Mouse (Mus musculus) lung, embryonic 16.5 days (tissue): Measurements from ENCODE around the gene Aldh1b1. TPM values are rescaled to one million over a fixed set of nuclear protein-coding genes. Genes with fewer than 3 reads are reported as not detected.

Experiments
- ATAC-seq: fragments of 200-750 bp; cut with Nextera tagmentation; 2 replicates; pipeline ENCODE4 v1.8.0; 2017; ENCODE audit warnings: low read depth, mild to moderate bottlenecking, moderate library complexity
- H3K27ac ChIP-seq: fragments of 300-500 bp; sonication (generic); 2 replicates; pipeline ENCODE4 v1.5.1; 2014; ENCODE audit warnings: mild to moderate bottlenecking, control low read depth, low read length
- H3K27me3 ChIP-seq: fragments of 300-500 bp; sonication (generic); 2 replicates; pipeline ENCODE4 v1.6.1; 2014; ENCODE audit warnings: low read depth, low read length, mixed read lengths; ENCODE audit not compliant: control insufficient read depth, insufficient read depth
- H3K36me3 ChIP-seq: fragments of 300-500 bp; sonication (generic); 2 replicates; pipeline ENCODE4 v1.6.1; 2014; ENCODE audit warnings: low read length; ENCODE audit not compliant: control insufficient read depth, insufficient read depth
- H3K4me1 ChIP-seq: fragments of 300-500 bp; sonication (generic); replicated peaks from 2 replicates; pipeline ENCODE4 v1.6.1; 2014; ENCODE audit warnings: low read length, mixed read lengths; ENCODE audit not compliant: control insufficient read depth, insufficient read depth
- H3K4me2 ChIP-seq: fragments of 300-500 bp; sonication (generic); 2 replicates; pipeline ENCODE4 v1.6.1; 2014; ENCODE audit warnings: low read depth, low read length, control low read depth
- H3K4me3 ChIP-seq: fragments of 300-500 bp; sonication (generic); 2 replicates; pipeline ENCODE4 v1.5.1; 2014; ENCODE audit warnings: mild to moderate bottlenecking, low read length, control low read depth
- H3K9ac ChIP-seq: fragments of 300-500 bp; sonication (generic); 2 replicates; pipeline ENCODE4 v1.6.1; 2014; ENCODE audit warnings: low read length, control low read depth
- H3K9me3 ChIP-seq: fragments of 300-500 bp; sonication (generic); 2 replicates; pipeline ENCODE4 v1.6.1; 2016; ENCODE audit warnings: low read length; ENCODE audit not compliant: control insufficient read depth
- WGBS: fragments of 180-500 bp; shearing (Covaris S2); extraction: QIAGEN DNeasy Blood & Tissue Kit; methylation state at CpG from one replicate; pipeline ENCODE4 v1.1.7; 2014; 5-methylcytosine and 5-hydroxymethylcytosine counted together
- polyA plus RNA-seq: library from polyadenylated mRNA; unstranded; fragments of >200 nt; fragmentation: Nextera tagmentation; extraction: Ambion mirVana; gene quantifications from 2 replicates; pipeline ENCODE4 v1.2.1, GENCODE M21; 2015

Aldh1b1 gene
- polyA plus RNA-seq, 1 experiment from 2014 or later: 10.3 TPM

GRCm38 (mm10) chr4:45819208-45819931 lies 20.5 kb downstream of the Aldh1b1 start:
- peak; percentile 86 for ATAC-seq
- H3K9ac ChIP-seq: peak overlapping the region; percentile 54
- peak overlapping the region; percentile 32 for H3K27ac ChIP-seq
- H3K4me1 ChIP-seq: peaks cover 19% of the 10 kb centered on the region
- 5% methylated on average over 17 of the region's 17 CpGs for WGBS
- H3K27me3 ChIP-seq: peaks cover 10% of the 10 kb centered on the region
- no peaks in the 10 kb centered on the region for H3K36me3 ChIP-seq
- no peaks in the 10 kb centered on the region for H3K9me3 ChIP-seq
- H3K4me3 ChIP-seq: peak overlapping the region; percentile 42
- peak overlapping the region; percentile 71 for H3K4me2 ChIP-seq

DNA sequence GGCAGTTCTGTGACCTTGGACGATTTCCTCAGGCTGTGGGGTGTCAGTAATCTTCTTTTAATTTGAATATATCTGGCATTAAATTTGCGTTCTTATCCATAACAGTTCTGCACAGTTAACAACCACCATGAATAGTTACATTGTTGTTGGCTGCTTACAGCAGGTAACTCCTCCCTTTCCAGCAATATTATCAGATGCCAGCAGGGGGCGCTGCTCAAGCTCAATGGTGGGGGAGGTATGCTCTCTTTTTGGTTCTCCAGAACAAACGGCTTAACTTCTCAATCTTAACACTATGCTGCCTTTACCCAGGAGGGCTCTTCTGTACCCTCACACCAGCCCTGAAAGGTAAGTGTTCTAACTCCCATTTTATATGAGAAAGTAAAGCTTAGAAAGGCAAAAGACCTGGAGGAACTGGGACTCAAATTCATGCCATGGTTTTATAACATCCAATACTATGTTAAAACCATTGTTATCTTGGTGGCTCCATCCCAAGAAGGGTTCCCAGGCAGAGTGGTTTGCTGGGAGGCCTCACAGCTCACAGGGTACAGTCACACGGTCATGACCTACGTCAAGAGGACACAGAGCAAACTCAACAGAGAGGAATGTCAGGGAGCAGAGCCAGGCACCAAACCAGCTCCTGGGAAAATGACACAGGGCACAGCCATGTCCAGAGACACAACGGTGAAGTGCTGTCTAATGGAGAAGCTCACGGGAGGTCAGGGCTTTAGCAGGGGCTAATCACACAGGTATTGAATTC lies 21.4 kb downstream of the Aldh1b1 start:
- WGBS: 27% methylated on average over 8 of the region's 8 CpGs
- no peak overlapping the region for H3K9ac ChIP-seq

GRCm38 (mm10) chr4:45821995-45822394 lies 23.2 kb downstream of the Aldh1b1 start:
- H3K27me3 ChIP-seq: peaks cover 34% of the 10 kb centered on the region
- no peak overlapping the region for H3K9ac ChIP-seq
- WGBS: 47% methylated on average over 3 of the region's 3 CpGs
- no peak for ATAC-seq
- H3K36me3 ChIP-seq: no peaks in the 10 kb centered on the region
- H3K4me2 ChIP-seq: no peak overlapping the region
- no peak overlapping the region for H3K27ac ChIP-seq
- H3K4me3 ChIP-seq: no peak overlapping the region
- no peaks in the 10 kb centered on the region for H3K9me3 ChIP-seq
- H3K4me1 ChIP-seq: peaks cover 23% of the 10 kb centered on the region

More for the DNA sequence above, 21.4 kb downstream of the Aldh1b1 start:
- no peak overlapping the region for H3K4me3 ChIP-seq
- H3K27ac ChIP-seq: no peak overlapping the region
- peaks cover 19% of the 10 kb centered on the region for H3K4me1 ChIP-seq
- no peaks in the 10 kb centered on the region for H3K9me3 ChIP-seq
- ATAC-seq: 0 out of 2 replicates have a peak, but pooled peaks have one; percentile 32
- peak overlapping the region; percentile 71 for H3K4me2 ChIP-seq
- H3K27me3 ChIP-seq: peaks cover 19% of the 10 kb centered on the region
- no peaks in the 10 kb centered on the region for H3K36me3 ChIP-seq

- H3K4me2 ChIP-seq: no peak overlapping the region
- H3K4me3 ChIP-seq: no peak overlapping the region
- no peaks in the 10 kb centered on the region for H3K9me3 ChIP-seq
- H3K27ac ChIP-seq: no peak overlapping the region
- no peaks in the 10 kb centered on the region for H3K36me3 ChIP-seq
- ATAC-seq: no peak
- 43% methylated on average over 11 of the region's 11 CpGs for WGBS
- H3K27me3 ChIP-seq: peaks cover 44% of the 10 kb centered on the region
- H3K9ac ChIP-seq: no peak overlapping the region
- peaks cover 23% of the 10 kb centered on the region for H3K4me1 ChIP-seq
Measured at GRCm38 (mm10) chr4:45822781-45823575, 24.2 kb downstream of the Aldh1b1 start.

- no peak overlapping the region for H3K9ac ChIP-seq
- no peak overlapping the region for H3K4me2 ChIP-seq
- no peaks in the 10 kb centered on the region for H3K9me3 ChIP-seq
- H3K36me3 ChIP-seq: no peaks in the 10 kb centered on the region
- peaks cover 13% of the 10 kb centered on the region for H3K4me1 ChIP-seq
- no peak for ATAC-seq
- peaks cover 54% of the 10 kb centered on the region for H3K27me3 ChIP-seq
- H3K27ac ChIP-seq: no peak overlapping the region
- H3K4me3 ChIP-seq: no peak overlapping the region
- WGBS: 16% methylated on average over 10 of the region's 10 CpGs
Measured at GRCm38 (mm10) chr4:45824049-45824760, 25.4 kb downstream of the Aldh1b1 start.

- 31% methylated on average over 14 of the region's 14 CpGs for WGBS
- no peak overlapping the region for H3K4me3 ChIP-seq
- H3K27ac ChIP-seq: no peak overlapping the region
- H3K27me3 ChIP-seq: peaks cover 60% of the 10 kb centered on the region
- H3K9ac ChIP-seq: no peak overlapping the region
- H3K4me1 ChIP-seq: peaks cover 5% of the 10 kb centered on the region; the same call in 1 of the 2 replicates
- no peak for ATAC-seq
- no peaks in the 10 kb centered on the region for H3K9me3 ChIP-seq
- no peaks in the 10 kb centered on the region for H3K36me3 ChIP-seq
- no peak overlapping the region for H3K4me2 ChIP-seq
Measured at GRCm38 (mm10) chr4:45824761-45825556, 26.1 kb downstream of the Aldh1b1 start.

- Histone ChIP-seq H3K9me3 (no peaks in the 10 kb centered on the region), H3K4me3 (peak within 1 kb of the TSS; percentile 43), H3K27me3 (peaks cover 64% of the 10 kb centered on the region), H3K36me3 (no peaks in the 10 kb centered on the region), H3K9ac (no peak within 1 kb of the TSS; the same call in 1 of the 2 replicates), H3K4me2 (peak within 1 kb of the TSS; percentile 60), H3K27ac (no peak within 1 kb of the TSS), H3K4me1 (peaks cover 3% of the 10 kb centered on the region; the same call in 1 of the 2 replicates)
- 1% methylated on average over 72 of the region's 91 CpGs for whole genome bisulfite sequencing
- ATAC-seq: peak; percentile 56; the same call in 1 of the 2 replicates
Measured at GRCm38 (mm10) chr4:45826275-45827040, 27.6 kb downstream of the Aldh1b1 start, which contains the start of gene Igfbpl1. Gene Igfbpl1 (minus strand): TSS chr4:45826923.
